Mouse (Mus musculus): ENCODE results near the gene Rxra.

- TF ChIP-seq CTCF (IDR thresholded peaks at IDR 0.05; ENCODE audit: low read depth, low read length) (no peak), GATA1 (IDR thresholded peaks at IDR 0.05; ENCODE audit: borderline replicate concordance, low read length) (no peak), TAL1 (conservative IDR thresholded peaks at IDR 0.05; ENCODE audit: low read depth, low read length) (no peak), GATA2 (IDR thresholded peaks at IDR 0.05; ENCODE audit: borderline replicate concordance, low read depth, low read length) (no peak), POLR2AphosphoS5 (IDR thresholded peaks at IDR 0.05; ENCODE audit: insufficient replicate concordance, low read depth, low read length) (no peak)
Measured at GRCm38 (mm10) chr2:27761996-27762340, 85.7 kb downstream of the Rxra start.
